8 mouse cellular contexts compared by ENCODE assay signal in the genomic region with DNA sequence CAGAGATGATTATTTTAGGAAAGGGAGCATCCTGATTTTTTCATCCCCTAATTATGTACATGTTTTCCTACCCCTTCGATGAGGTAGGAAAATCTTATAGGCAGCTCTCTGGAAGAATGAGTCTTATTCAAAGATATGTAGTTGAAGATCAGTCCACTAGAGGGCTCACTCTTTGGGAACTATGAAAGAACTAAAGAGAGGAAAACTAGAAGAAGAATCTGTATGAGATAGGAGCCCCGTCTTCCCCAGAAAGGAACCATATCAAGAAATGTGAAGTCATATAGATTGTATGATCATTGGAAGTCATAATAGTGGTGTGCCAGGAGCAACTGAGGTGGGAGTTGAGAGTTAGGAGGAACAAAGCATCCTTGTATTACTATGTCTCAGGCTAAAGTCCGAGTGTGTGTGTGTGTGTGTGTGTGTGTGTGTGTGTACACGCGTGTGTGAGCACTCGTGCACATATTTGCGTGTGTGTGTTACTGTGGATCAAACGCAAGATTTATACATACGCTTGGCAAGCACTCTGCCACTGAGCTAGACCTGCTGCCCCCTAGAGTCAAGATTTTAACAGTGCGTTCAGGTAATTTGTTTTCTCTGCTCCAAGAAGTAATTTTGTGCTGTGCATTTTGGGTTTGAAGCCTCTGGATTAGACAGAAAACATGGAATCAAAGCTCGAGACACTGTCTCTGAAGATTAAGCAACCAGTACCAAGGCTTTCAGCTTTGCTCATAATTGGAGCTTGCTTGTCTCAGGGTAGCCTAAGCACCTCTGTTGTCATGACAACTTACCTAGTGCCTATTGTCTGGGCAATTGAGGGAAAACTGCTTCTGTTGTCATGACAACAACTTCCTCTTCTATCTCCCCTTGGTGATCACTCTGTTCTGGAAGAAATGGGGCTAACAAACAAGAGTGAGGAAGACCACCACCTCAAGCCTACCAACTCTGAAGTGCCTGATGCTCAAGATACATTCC. TPM values are rescaled to one million over a fixed set of nuclear protein-coding genes. Genes with fewer than 3 reads are reported as not detected.
DNase-seq lines count a peak whose midpoint lies in the region; ATAC-seq and TF ChIP-seq lines count a peak whose summit lies in the region.
"Had no signal": no experiment of that assay in that cellular context is flagged by ENCODE, and none has a peak within 500 bp of the region (broad histone marks: within the 10 kb centered on the region; RNA-seq: fewer than 3 reads in every experiment).

No protein-coding gene starts in this region.

- intact Hi-C loops in left cerebral cortex, postnatal 14 days (cut with DNase I): loop anchor here (5.0 kb wide), 1 partner anchor 61 kb away; the partner anchor contains the start of gene Plp1

- peak; percentile 15 to 60 for DNase-seq in left cerebral cortex, postnatal 14 days (ENCODE audit: low spot score in 2 of 2)
- DNase-seq in left cerebral cortex, adult 18-20 months (ENCODE audit: low spot score in 2 of 2): no peak
- DNase-seq in ES-CJ7 (ENCODE audit: low read depth, low spot score): peak; percentile 34
- peak; percentile 70 for DNase-seq in hindbrain, postnatal 0 days (ENCODE audit: low spot score)
- no peak for DNase-seq in adrenal gland, postnatal 36 days
- no peak for DNase-seq in left cerebral cortex, adult 11 months (ENCODE audit: low spot score)

- no peak for TF ChIP-seq POLR2A in bone marrow, adult 2 months (IDR thresholded peaks at IDR 0.05; ENCODE audit: borderline replicate concordance, control insufficient read depth, low read depth, low read length)

- no peaks in the 10 kb centered on the region; the same call in 1 of the 2 replicates for H3K27me3 ChIP-seq in hindbrain, postnatal 0 days (ENCODE audit: insufficient read depth, low read length)

- no peak overlapping the region for H3K4me3 ChIP-seq in bone marrow, adult 2 months (replicated peaks; ENCODE audit: control insufficient read depth, low read depth, low read length)
- H3K4me3 ChIP-seq in hindbrain, postnatal 0 days (ENCODE audit: low read length): no peak overlapping the region

- H3K4me1 ChIP-seq in bone marrow, adult 2 months (ENCODE audit: control insufficient read depth, insufficient read depth, low read length): no peaks in the 10 kb centered on the region
- H3K4me1 ChIP-seq in hindbrain, postnatal 0 days (ENCODE audit: insufficient read depth, low read length): no peaks in the 10 kb centered on the region

- H3K9me3 ChIP-seq in hindbrain, postnatal 0 days (ENCODE audit: low read length): no peaks in the 10 kb centered on the region

- ATAC-seq in hindbrain, postnatal 0 days: peak; percentile 74

- no peak overlapping the region for H3K27ac ChIP-seq in bone marrow, adult 2 months (ENCODE audit: control insufficient read depth, insufficient read depth, low read depth, low read length, poor library complexity)
- no peak overlapping the region for H3K27ac ChIP-seq in hindbrain, postnatal 0 days
- H3K27ac ChIP-seq: macrophage had no signal

- WGBS in bone marrow, adult 2 months: 53% methylated on average over 11 of the region's 11 CpGs
- WGBS in hindbrain, postnatal 0 days: 69% methylated on average over 11 of the region's 11 CpGs

- H3K4me2 ChIP-seq in hindbrain, postnatal 0 days (ENCODE audit: low read depth, low read length): 0 out of 2 replicates have a peak overlapping the region, but pooled peaks have one; percentile 18

- no peaks in the 10 kb centered on the region for H3K36me3 ChIP-seq in hindbrain, postnatal 0 days (ENCODE audit: insufficient read depth, low read length)

- no peak overlapping the region for H3K9ac ChIP-seq in hindbrain, postnatal 0 days (replicated peaks; ENCODE audit: low read length)

- TF ChIP-seq CTCF in bone marrow, adult 2 months (IDR thresholded peaks at IDR 0.05; ENCODE audit: control insufficient read depth, insufficient read depth, low read length): peak; percentile 28
- TF ChIP-seq CTCF in hindbrain, postnatal 0 days (IDR thresholded peaks at IDR 0.05; ENCODE audit: low read depth): peak; percentile 44

RNA-seq across cellular contexts. Expression of gene Morf4l2, which starts 17.9 kb away (rescaled TPM):
- 100 to 1,000 TPM; 363 to 377 TPM for total RNA-seq in left cerebral cortex, postnatal 14 days (2021)
- 100 to 1,000 TPM; 320 to 331 TPM for total RNA-seq in left cerebral cortex, adult 18-20 months (2021)
- 84.4 and 155 TPM in 2 replicates for polyA plus RNA-seq in bone marrow, adult 2 months (2011; ENCODE audit: insufficient read depth, insufficient read length, low replicate concordance, missing spikeins)
- 250 and 251 TPM in 2 replicates for total RNA-seq in hindbrain, postnatal 0 days (2014; rRNA removed)
- polyA plus RNA-seq in hindbrain, postnatal 0 days (2015; fragmentation: Nextera tagmentation; extraction: Ambion mirVana): 527 and 536 TPM in 2 replicates
- total RNA-seq in adrenal gland, postnatal 36 days (2021): 100 to 1,000 TPM; 280 to 471 TPM

RNA-seq across cellular contexts. Expression of gene Glra4, which starts 18.6 kb away (rescaled TPM):
- total RNA-seq in left cerebral cortex, postnatal 14 days (2021): under 1 TPM in 1 of 2 experiments, not detected in 1; 0.27 TPM
- total RNA-seq in left cerebral cortex, adult 18-20 months (2021): not detected
- not detected in 2 replicates for polyA plus RNA-seq in bone marrow, adult 2 months (2011; ENCODE audit: insufficient read depth, insufficient read length, low replicate concordance, missing spikeins)
- total RNA-seq in hindbrain, postnatal 0 days (2014; rRNA removed): not detected in 2 replicates
- 0.11 TPM in 1 of 2 replicates, not detected in the other for polyA plus RNA-seq in hindbrain, postnatal 0 days (2015; fragmentation: Nextera tagmentation; extraction: Ambion mirVana)
- under 1 TPM in 1 of 2 experiments, not detected in 1; 0.26 TPM for total RNA-seq in adrenal gland, postnatal 36 days (2021)
- polyA plus RNA-seq: macrophage had no signal

RNA-seq across cellular contexts. Expression of gene Tceal1, which starts 53.6 kb away (rescaled TPM):
- total RNA-seq in left cerebral cortex, postnatal 14 days (2021): 10 to 100 TPM; 11.5 to 12.6 TPM
- total RNA-seq in left cerebral cortex, adult 18-20 months (2021): 10 to 100 TPM; 15.1 to 16.0 TPM
- polyA plus RNA-seq in bone marrow, adult 2 months (2011; ENCODE audit: insufficient read depth, insufficient read length, low replicate concordance, missing spikeins): 0.52 and 0.68 TPM in 2 replicates
- 10.6 and 12.3 TPM in 2 replicates for total RNA-seq in hindbrain, postnatal 0 days (2014; rRNA removed)
- 22.5 and 26.8 TPM in 2 replicates for polyA plus RNA-seq in hindbrain, postnatal 0 days (2015; fragmentation: Nextera tagmentation; extraction: Ambion mirVana)
- total RNA-seq in adrenal gland, postnatal 36 days (2021): 10 to 100 TPM; 12.6 to 14.0 TPM

Comparison
In these comparisons a context has a peak if more than half of its experiments do, and no peak if none do; other contexts are left out.
1. DNase-seq: peak in left cerebral cortex, postnatal 14 days (2 of 2), ES-CJ7 (single experiment) and hindbrain, postnatal 0 days (single experiment); none in left cerebral cortex, adult 18-20 months (0 of 2), adrenal gland, postnatal 36 days (0 of 2) and left cerebral cortex, adult 11 months (single experiment).